Mouse (Mus musculus) intestine, embryonic 15.5 days (tissue): Measurements from ENCODE around the gene Oas1g. TPM values are rescaled to one million over a fixed set of nuclear protein-coding genes. Genes with fewer than 3 reads are reported as not detected.
"Not testable (repeated sequence)": the region's sequence is repeated elsewhere in the genome, so short reads cannot be mapped to it uniquely, and the experiment has no call there.

Experiments used
- ATAC-seq: fragments of 200-750 bp; cut with Nextera tagmentation; 2 replicates; pipeline ENCODE4 v1.8.0; 2017; ENCODE audit warnings: moderate TSS enrichment, moderate library complexity
- H3K27ac ChIP-seq: fragments of 300-500 bp; sonication (generic); 2 replicates; pipeline ENCODE4 v1.5.1; 2015; ENCODE audit warnings: mild to moderate bottlenecking, inconsistent platforms
- H3K27me3 ChIP-seq: fragments of 300-500 bp; sonication (generic); replicated peaks from 2 replicates; pipeline ENCODE4 v1.6.1; 2015; ENCODE audit warnings: inconsistent platforms
- H3K36me3 ChIP-seq: fragments of 300-500 bp; sonication (generic); 2 replicates; pipeline ENCODE4 v1.6.1; 2015; ENCODE audit warnings: inconsistent platforms
- H3K4me1 ChIP-seq: fragments of 300-500 bp; sonication (generic); replicated peaks from 2 replicates; pipeline ENCODE4 v1.6.1; 2015; ENCODE audit warnings: inconsistent platforms
- H3K4me2 ChIP-seq: fragments of 300-500 bp; sonication (generic); replicated peaks from 2 replicates; pipeline ENCODE4 v1.6.1; 2015; ENCODE audit warnings: mild to moderate bottlenecking, inconsistent platforms
- H3K4me3 ChIP-seq: fragments of 300-500 bp; sonication (generic); replicated peaks from 2 replicates; pipeline ENCODE4 v1.5.1; 2015; ENCODE audit warnings: inconsistent platforms
- H3K9ac ChIP-seq: fragments of 300-500 bp; sonication (generic); 2 replicates; pipeline ENCODE4 v1.6.1; 2015; ENCODE audit warnings: inconsistent platforms
- H3K9me3 ChIP-seq: fragments of 300-500 bp; sonication (generic); 2 replicates; pipeline ENCODE4 v1.6.1; 2016; ENCODE audit warnings: inconsistent platforms
- WGBS: fragments of 180-500 bp; shearing (Covaris S2); methylation state at CpG from one replicate; pipeline ENCODE4 v1.1.7; 2015; 5-methylcytosine and 5-hydroxymethylcytosine counted together
- polyA plus RNA-seq: library from polyadenylated mRNA; unstranded; fragments of >200 nt; fragmentation: Nextera tagmentation; extraction: Ambion mirVana; gene quantifications from 2 replicates; pipeline ENCODE4 v1.2.1, GENCODE M21; 2015

Oas1g gene
- polyA plus RNA-seq, 1 experiment from 2014 or later, result 2.0 TPM

- ATAC-seq, H3K27me3 ChIP-seq, H3K4me2 ChIP-seq: not testable (repeated sequence)
Observed at GRCm38 (mm10) chr5:120878803-120879202, 8.6 kb downstream of the Oas1g start.

GRCm38 (mm10) chr5:120877407-120877806, 10.0 kb downstream of the Oas1g start:
- WGBS, result 72% methylated on average over 2 of the region's 2 CpGs
- H3K36me3 ChIP-seq, H3K4me3 ChIP-seq, H3K4me1 ChIP-seq, H3K4me2 ChIP-seq, ATAC-seq, H3K27ac ChIP-seq, H3K9me3 ChIP-seq, H3K9ac ChIP-seq, H3K27me3 ChIP-seq: not testable (repeated sequence)

More at GRCm38 (mm10) chr5:120878803-120879202, 8.6 kb downstream of the Oas1g start:
- H3K27ac ChIP-seq, H3K4me3 ChIP-seq, H3K9me3 ChIP-seq, H3K36me3 ChIP-seq, H3K9ac ChIP-seq, H3K4me1 ChIP-seq: not testable (repeated sequence)
- 65% methylated on average over 2 of the region's 2 CpGs for WGBS

GRCm38 (mm10) chr5:120876839-120877238, 10.6 kb downstream of the Oas1g start:
- not testable (repeated sequence) for H3K4me2 ChIP-seq, H3K4me1 ChIP-seq, H3K4me3 ChIP-seq, ATAC-seq, H3K9ac ChIP-seq, H3K36me3 ChIP-seq, H3K9me3 ChIP-seq, H3K27ac ChIP-seq, H3K27me3 ChIP-seq
- WGBS, result 79% methylated on average over 2 of the region's 3 CpGs

- no peaks in the 10 kb centered on the region for H3K4me1 ChIP-seq
- WGBS, result 51% methylated on average over 2 of the region's 2 CpGs
- no peak overlapping the region for H3K9ac ChIP-seq
- H3K4me2 ChIP-seq, result no peak overlapping the region
- ATAC-seq, result no peak
- H3K27ac ChIP-seq, result no peak overlapping the region
- no peaks in the 10 kb centered on the region for H3K27me3 ChIP-seq
- no peak overlapping the region for H3K4me3 ChIP-seq
- no peaks in the 10 kb centered on the region for H3K36me3 ChIP-seq
- no peaks in the 10 kb centered on the region for H3K9me3 ChIP-seq
Observed at GRCm38 (mm10) chr5:120871469-120871868, 15.9 kb downstream of the Oas1g start.

DNA sequence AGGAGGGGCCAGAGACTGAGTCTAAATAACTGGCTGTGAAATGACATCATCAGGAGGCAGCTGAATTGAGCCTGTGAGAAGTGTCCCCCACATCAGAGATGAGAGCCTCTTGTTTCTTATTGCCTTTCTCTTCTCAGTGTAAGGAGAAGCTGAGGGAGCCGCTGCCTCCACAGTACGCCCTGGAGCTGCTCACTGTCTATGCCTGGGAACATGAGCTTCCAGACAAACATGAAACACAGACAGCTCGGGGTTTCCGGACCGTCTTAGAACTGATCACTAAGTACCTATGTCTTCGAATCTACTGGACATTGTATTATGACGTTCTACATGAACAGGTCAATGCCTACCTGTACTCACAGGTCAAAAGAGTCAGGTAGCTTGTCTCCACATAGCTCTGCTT, 16.6 kb downstream of the Oas1g start:
- Histone ChIP-seq H3K27me3 (no peaks in the 10 kb centered on the region), H3K27ac (no peak overlapping the region), H3K9ac (no peak overlapping the region), H3K36me3 (no peaks in the 10 kb centered on the region), H3K9me3 (no peaks in the 10 kb centered on the region), H3K4me3 (no peak overlapping the region), H3K4me2 (no peak overlapping the region), H3K4me1 (no peaks in the 10 kb centered on the region)
- WGBS, result 74% methylated on average over 7 of the region's 7 CpGs
- ATAC-seq, result no peak

DNA sequence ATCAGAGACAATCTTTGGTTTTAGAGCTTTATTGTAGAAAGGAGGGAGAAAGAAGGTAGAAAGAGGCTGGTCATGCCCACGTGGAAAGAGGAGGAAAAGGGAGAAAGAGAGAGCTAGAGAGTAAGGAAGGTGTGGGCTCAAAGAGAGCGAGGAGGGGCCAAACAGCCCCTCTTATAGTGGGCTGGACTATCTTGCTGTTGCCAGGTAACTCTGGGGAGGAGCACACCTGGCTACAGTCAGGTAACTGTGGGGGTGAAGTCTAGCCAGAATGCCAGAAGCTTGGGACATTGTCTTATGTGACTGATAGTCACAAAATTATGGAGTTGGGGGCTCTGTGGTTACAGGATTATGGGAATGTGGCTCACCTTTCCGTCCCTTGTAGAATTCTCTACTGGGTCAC, 17.3 kb downstream of the Oas1g start:
- Histone ChIP-seq H3K9ac (no peak overlapping the region), H3K4me2 (no peak overlapping the region), H3K36me3 (no peaks in the 10 kb centered on the region), H3K4me3 (no peak overlapping the region), H3K9me3 (no peaks in the 10 kb centered on the region), H3K4me1 (no peaks in the 10 kb centered on the region), H3K27ac (no peak overlapping the region), H3K27me3 (no peaks in the 10 kb centered on the region)
- 62% methylated on average over 3 of the region's 3 CpGs for WGBS
- no peak for ATAC-seq

DNA sequence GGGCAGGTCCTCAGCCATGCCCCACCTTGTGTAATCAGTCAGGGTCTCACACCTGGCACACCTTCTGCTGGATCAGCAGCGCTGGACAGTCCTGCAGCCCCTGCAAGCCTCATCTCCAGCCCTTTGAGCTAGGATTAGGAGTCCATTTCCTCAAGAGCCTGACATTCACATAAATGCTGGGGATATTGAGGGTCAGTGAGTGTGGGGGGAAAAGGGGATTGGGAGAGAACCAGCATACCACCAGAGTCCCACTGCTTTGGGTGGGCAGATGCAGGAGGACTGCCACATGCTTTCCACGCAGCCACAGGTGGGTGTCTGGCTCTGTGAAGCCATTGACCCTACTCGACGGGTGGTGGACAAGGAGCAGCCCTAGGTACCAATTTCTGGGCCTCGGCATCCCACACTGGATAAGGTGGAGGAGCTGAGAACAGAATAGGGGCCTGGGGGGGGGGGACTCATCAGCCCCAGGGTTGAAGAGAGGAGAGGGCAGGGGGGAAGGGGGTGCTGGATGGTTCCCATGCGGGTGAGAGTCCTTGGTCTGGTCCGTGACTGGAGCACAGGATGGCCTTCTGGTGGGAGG, 17.9 kb downstream of the Oas1g start:
- Histone ChIP-seq H3K4me3 (no peak overlapping the region), H3K9ac (no peak overlapping the region), H3K4me1 (no peaks in the 10 kb centered on the region), H3K4me2 (no peak overlapping the region), H3K27ac (no peak overlapping the region), H3K36me3 (no peaks in the 10 kb centered on the region), H3K9me3 (no peaks in the 10 kb centered on the region), H3K27me3 (no peaks in the 10 kb centered on the region)
- 81% methylated on average over 7 of the region's 7 CpGs for WGBS
- ATAC-seq, result no peak

DNA sequence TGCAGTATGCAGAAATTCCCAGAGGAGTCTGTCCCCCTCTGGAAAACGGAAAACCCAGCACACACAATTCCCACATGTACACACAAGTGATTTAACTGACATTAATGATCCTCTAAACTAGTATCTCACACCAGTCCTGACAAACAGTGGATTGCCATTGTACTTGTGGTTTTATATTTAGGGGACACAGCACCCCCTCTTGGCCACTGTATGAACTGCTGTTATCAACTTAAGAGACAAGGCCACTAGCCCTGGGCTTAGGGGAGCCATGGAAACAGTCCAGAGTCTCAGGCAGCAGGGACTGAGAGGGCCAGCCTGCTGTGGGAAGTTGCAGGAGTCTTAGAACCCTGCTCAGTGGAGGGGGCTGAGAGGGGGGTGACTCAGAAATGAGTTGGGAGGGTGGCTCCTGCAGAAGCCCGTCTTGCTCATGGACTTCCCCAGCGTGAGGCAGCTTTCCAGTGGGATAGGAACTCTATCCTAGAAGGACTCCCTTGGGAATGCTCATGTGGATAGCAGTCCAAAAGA, 22.0 kb downstream of the Oas1g start:
- WGBS, result 66% methylated on average over 3 of the region's 3 CpGs
- no peaks in the 10 kb centered on the region for H3K27me3 ChIP-seq
- no peak for ATAC-seq
- no peaks in the 10 kb centered on the region for H3K36me3 ChIP-seq
- H3K9ac ChIP-seq, result no peak overlapping the region
- H3K4me3 ChIP-seq, result no peak overlapping the region
- H3K4me1 ChIP-seq, result no peaks in the 10 kb centered on the region
- H3K9me3 ChIP-seq, result no peaks in the 10 kb centered on the region
- H3K4me2 ChIP-seq, result no peak overlapping the region
- H3K27ac ChIP-seq, result no peak overlapping the region

GRCm38 (mm10) chr5:120861121-120861520, 26.3 kb downstream of the Oas1g start, which contains the start of gene Oas1h:
Oas1h (plus strand) TSS chr5:120861421.
- no peaks in the 10 kb centered on the region for H3K36me3 ChIP-seq
- H3K4me2 ChIP-seq, result no peak within 1 kb of the TSS
- 34% methylated on average over 4 of the region's 4 CpGs for WGBS
- no peaks in the 10 kb centered on the region for H3K9me3 ChIP-seq
- no peaks in the 10 kb centered on the region for H3K4me1 ChIP-seq
- no peak within 1 kb of the TSS for H3K27ac ChIP-seq
- no peak within 1 kb of the TSS for H3K9ac ChIP-seq
- ATAC-seq, result no peak
- H3K4me3 ChIP-seq, result no peak within 1 kb of the TSS
- H3K27me3 ChIP-seq, result no peaks in the 10 kb centered on the region

DNA sequence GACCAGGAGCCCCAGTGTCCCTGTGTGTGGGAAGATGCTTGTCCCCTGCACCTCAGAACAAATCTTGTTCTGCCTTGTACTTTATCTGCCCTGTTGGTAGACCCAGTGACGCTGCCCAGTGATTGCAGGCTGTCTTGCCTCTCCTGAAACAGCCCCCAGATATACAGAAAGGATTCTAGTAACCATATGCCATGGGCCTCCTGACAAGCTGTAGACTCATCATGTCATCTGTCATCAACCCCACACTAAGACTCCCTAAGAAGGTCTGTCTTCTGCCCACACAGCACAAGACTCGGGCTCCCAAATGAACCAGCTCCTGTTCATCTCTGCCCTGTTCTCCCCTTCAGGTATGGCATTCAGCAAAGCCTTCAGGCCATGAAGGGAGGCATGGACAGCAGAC, 28.2 kb downstream of the Oas1g start:
- WGBS, result 77% methylated on average over 2 of the region's 2 CpGs
- Histone ChIP-seq H3K4me3 (no peak overlapping the region), H3K27me3 (no peaks in the 10 kb centered on the region), H3K9ac (no peak overlapping the region), H3K4me1 (no peaks in the 10 kb centered on the region), H3K36me3 (no peaks in the 10 kb centered on the region), H3K27ac (no peak overlapping the region), H3K9me3 (no peaks in the 10 kb centered on the region; the same call in 1 of the 2 replicates), H3K4me2 (no peak overlapping the region)
- no peak for ATAC-seq

GRCm38 (mm10) chr5:120849601-120850136, 37.7 kb downstream of the Oas1g start:
- no peak for ATAC-seq
- Histone ChIP-seq H3K36me3 (no peaks in the 10 kb centered on the region), H3K27ac (no peak overlapping the region), H3K4me3 (no peak overlapping the region), H3K4me2 (no peak overlapping the region), H3K27me3 (no peaks in the 10 kb centered on the region), H3K9me3 (no peaks in the 10 kb centered on the region; the same call in 1 of the 2 replicates), H3K9ac (no peak overlapping the region), H3K4me1 (no peaks in the 10 kb centered on the region)
- WGBS, result 65% methylated on average over 3 of the region's 3 CpGs

- no peak within 1 kb of the TSS for H3K9ac ChIP-seq
- no peaks in the 10 kb centered on the region for H3K36me3 ChIP-seq
- H3K27ac ChIP-seq, result no peak within 1 kb of the TSS
- H3K4me3 ChIP-seq, result no peak within 1 kb of the TSS
- no peaks in the 10 kb centered on the region for H3K4me1 ChIP-seq
- no peak within 1 kb of the TSS for H3K4me2 ChIP-seq
- no peak for ATAC-seq
- 44% methylated on average over 4 of the region's 4 CpGs for WGBS
- no peaks in the 10 kb centered on the region for H3K27me3 ChIP-seq
- H3K9me3 ChIP-seq, result no peaks in the 10 kb centered on the region
Observed at GRCm38 (mm10) chr5:120847067-120847466, 40.3 kb downstream of the Oas1g start, which contains the start of gene Oas1f. Oas1f (plus strand) TSS chr5:120847367.

DNA sequence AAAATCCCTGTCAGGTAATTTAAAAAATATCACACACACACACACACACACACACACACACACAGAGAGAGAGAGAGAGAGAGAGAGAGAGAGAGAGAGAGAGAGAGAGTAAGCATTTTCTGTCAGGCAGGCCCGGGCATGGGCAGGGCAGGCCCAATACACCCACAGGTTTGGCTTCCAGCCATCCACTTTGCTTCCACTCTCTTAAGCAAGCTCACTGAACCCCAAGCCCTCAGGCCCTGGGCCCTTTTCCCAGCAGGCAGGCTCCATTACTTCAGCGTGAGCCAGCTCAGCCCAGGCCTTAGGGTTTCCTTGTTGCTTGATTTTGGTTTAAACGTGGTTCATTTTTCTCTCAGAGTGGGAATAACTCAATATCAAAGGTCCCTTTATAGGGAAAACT, 42.7 kb downstream of the Oas1g start:
- H3K4me1 ChIP-seq, result no peaks in the 10 kb centered on the region
- H3K9ac ChIP-seq, result no peak overlapping the region
- no peak overlapping the region for H3K27ac ChIP-seq
- no peaks in the 10 kb centered on the region for H3K27me3 ChIP-seq
- no peak for ATAC-seq
- no peaks in the 10 kb centered on the region for H3K36me3 ChIP-seq
- 67% methylated on average over 3 of the region's 3 CpGs for WGBS
- H3K9me3 ChIP-seq, result no peaks in the 10 kb centered on the region
- H3K4me3 ChIP-seq, result no peak overlapping the region
- no peak overlapping the region for H3K4me2 ChIP-seq
